Mouse (Mus musculus): ENCODE data around the gene Mad1l1. TPM values are rescaled to one million over a fixed set of nuclear protein-coding genes. Genes with fewer than 3 reads are reported as not detected.

The Mad1l1 gene
- polyA plus RNA-seq, 1 experiment from 2014 or later: 27.8 TPM

DNA sequence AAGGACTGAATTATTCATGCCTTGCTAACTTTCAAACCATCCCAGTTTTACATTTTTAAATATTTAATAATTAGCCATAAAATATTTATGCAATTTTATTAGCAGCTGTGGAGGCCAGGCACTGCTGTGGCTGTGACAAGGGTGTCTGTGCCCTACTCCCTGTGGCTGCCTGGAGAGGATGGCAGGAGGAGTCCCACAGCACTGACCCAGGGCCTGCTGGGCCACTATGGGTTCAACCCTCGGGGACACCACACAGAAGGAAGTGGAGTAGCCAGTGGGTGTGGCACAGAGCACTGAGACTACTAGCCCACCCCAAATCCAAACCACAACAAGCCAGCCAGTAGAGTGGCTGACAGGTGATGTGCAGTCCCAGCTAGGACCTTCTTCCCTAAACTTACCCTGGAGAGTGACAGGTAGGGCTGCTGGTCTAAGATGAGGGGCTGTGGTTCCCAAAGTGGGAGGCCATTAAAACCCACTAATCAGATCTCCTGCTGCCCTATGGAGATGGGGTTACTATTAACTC is 248.1 kb downstream of the Mad1l1 start:
- H3K9ac ChIP-seq (ENCODE audit: low read length): no peak overlapping the region
- no peak overlapping the region for H3K27ac ChIP-seq (ENCODE audit: low read length)
- H3K36me3 ChIP-seq (ENCODE audit: control insufficient read depth, insufficient read depth): no peaks in the 10 kb centered on the region
- no peaks in the 10 kb centered on the region for H3K4me1 ChIP-seq (ENCODE audit: control insufficient read depth, insufficient read depth, low read length)
- no peak overlapping the region for H3K4me3 ChIP-seq (ENCODE audit: low read length)
- no peaks in the 10 kb centered on the region for H3K27me3 ChIP-seq (ENCODE audit: control insufficient read depth, insufficient read depth, low read length)
- WGBS: 24% methylated on average over 1 of the region's 1 CpGs
- no peaks in the 10 kb centered on the region for H3K9me3 ChIP-seq (replicated peaks; ENCODE audit: control insufficient read depth, low read length)
- H3K4me2 ChIP-seq (ENCODE audit: low read depth, low read length): no peak overlapping the region
- ATAC-seq (replicated peaks; ENCODE audit: extremely low read depth, insufficient read depth, low FRiP score): no peak

GRCm38 (mm10) chr5:140068506-140068905 is 252.8 kb downstream of the Mad1l1 start:
- H3K4me3 ChIP-seq (ENCODE audit: low read length): no peak overlapping the region
- H3K9me3 ChIP-seq (replicated peaks; ENCODE audit: control insufficient read depth, low read length): no peaks in the 10 kb centered on the region
- H3K27me3 ChIP-seq (ENCODE audit: control insufficient read depth, insufficient read depth, low read length): no peaks in the 10 kb centered on the region
- peaks cover 4% of the 10 kb centered on the region for H3K36me3 ChIP-seq (ENCODE audit: control insufficient read depth, insufficient read depth)
- H3K4me1 ChIP-seq (ENCODE audit: control insufficient read depth, insufficient read depth, low read length): no peaks in the 10 kb centered on the region
- no peak overlapping the region for H3K9ac ChIP-seq (ENCODE audit: low read length)
- no peak overlapping the region for H3K4me2 ChIP-seq (ENCODE audit: low read depth, low read length)
- WGBS: 81% methylated on average over 5 of the region's 5 CpGs
- ATAC-seq (replicated peaks; ENCODE audit: extremely low read depth, insufficient read depth, low FRiP score): no peak
- no peak overlapping the region for H3K27ac ChIP-seq (ENCODE audit: low read length)

- no peak for ATAC-seq (replicated peaks; ENCODE audit: extremely low read depth, insufficient read depth, low FRiP score)
- peaks cover 4% of the 10 kb centered on the region for H3K36me3 ChIP-seq (ENCODE audit: control insufficient read depth, insufficient read depth)
- no peaks in the 10 kb centered on the region for H3K9me3 ChIP-seq (replicated peaks; ENCODE audit: control insufficient read depth, low read length)
- H3K9ac ChIP-seq (ENCODE audit: low read length): no peak overlapping the region
- H3K27me3 ChIP-seq (ENCODE audit: control insufficient read depth, insufficient read depth, low read length): no peaks in the 10 kb centered on the region
- H3K4me2 ChIP-seq (ENCODE audit: low read depth, low read length): no peak overlapping the region
- WGBS: 65% methylated on average over 3 of the region's 3 CpGs
- no peaks in the 10 kb centered on the region for H3K4me1 ChIP-seq (ENCODE audit: control insufficient read depth, insufficient read depth, low read length)
- H3K27ac ChIP-seq (ENCODE audit: low read length): no peak overlapping the region
- H3K4me3 ChIP-seq (ENCODE audit: low read length): no peak overlapping the region
Observed at GRCm38 (mm10) chr5:140068051-140068450, 253.3 kb downstream of the Mad1l1 start.

GRCm38 (mm10) chr5:140066769-140067168 is 254.6 kb downstream of the Mad1l1 start:
- ATAC-seq (replicated peaks; ENCODE audit: extremely low read depth, insufficient read depth, low FRiP score): no peak
- WGBS: 81% methylated on average over 8 of the region's 8 CpGs
- Histone ChIP-seq H3K27me3 (ENCODE audit: control insufficient read depth, insufficient read depth, low read length) (no peaks in the 10 kb centered on the region), H3K4me1 (ENCODE audit: control insufficient read depth, insufficient read depth, low read length) (peaks cover 2% of the 10 kb centered on the region; the same call in 1 of the 2 replicates), H3K9me3 (replicated peaks; ENCODE audit: control insufficient read depth, low read length) (no peaks in the 10 kb centered on the region), H3K27ac (ENCODE audit: low read length) (no peak overlapping the region), H3K9ac (ENCODE audit: low read length) (no peak overlapping the region), H3K36me3 (ENCODE audit: control insufficient read depth, insufficient read depth) (peaks cover 4% of the 10 kb centered on the region), H3K4me3 (ENCODE audit: low read length) (no peak overlapping the region), H3K4me2 (ENCODE audit: low read depth, low read length) (no peak overlapping the region)

DNA sequence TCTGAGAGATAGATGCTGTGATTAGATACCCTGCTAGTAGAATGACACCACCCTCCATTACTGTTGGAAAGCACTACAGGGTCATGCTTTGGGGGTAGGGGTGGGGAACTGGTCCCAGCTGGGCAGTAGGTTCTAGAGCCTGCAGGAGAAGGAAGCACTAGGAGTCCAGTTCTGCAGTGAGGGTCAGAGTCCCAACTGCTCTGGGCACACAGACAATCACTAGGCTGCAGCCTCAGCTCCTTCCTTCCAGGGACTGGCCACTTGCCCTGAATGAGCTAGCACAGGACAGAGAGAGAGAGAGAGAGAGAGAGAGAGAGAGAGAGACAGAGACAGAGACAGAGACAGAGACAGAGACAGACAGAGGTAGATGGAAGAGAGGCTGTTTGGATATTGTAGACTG is 255.1 kb downstream of the Mad1l1 start:
- Histone ChIP-seq H3K4me3 (ENCODE audit: low read length) (no peak overlapping the region), H3K9me3 (replicated peaks; ENCODE audit: control insufficient read depth, low read length) (no peaks in the 10 kb centered on the region), H3K9ac (ENCODE audit: low read length) (no peak overlapping the region), H3K27me3 (ENCODE audit: control insufficient read depth, insufficient read depth, low read length) (no peaks in the 10 kb centered on the region), H3K4me1 (ENCODE audit: control insufficient read depth, insufficient read depth, low read length) (peaks cover 6% of the 10 kb centered on the region; the same call in 1 of the 2 replicates), H3K36me3 (ENCODE audit: control insufficient read depth, insufficient read depth) (peaks cover 4% of the 10 kb centered on the region), H3K27ac (ENCODE audit: low read length) (no peak overlapping the region), H3K4me2 (ENCODE audit: low read depth, low read length) (no peak overlapping the region)
- no peak for ATAC-seq (replicated peaks; ENCODE audit: extremely low read depth, insufficient read depth, low FRiP score)

DNA sequence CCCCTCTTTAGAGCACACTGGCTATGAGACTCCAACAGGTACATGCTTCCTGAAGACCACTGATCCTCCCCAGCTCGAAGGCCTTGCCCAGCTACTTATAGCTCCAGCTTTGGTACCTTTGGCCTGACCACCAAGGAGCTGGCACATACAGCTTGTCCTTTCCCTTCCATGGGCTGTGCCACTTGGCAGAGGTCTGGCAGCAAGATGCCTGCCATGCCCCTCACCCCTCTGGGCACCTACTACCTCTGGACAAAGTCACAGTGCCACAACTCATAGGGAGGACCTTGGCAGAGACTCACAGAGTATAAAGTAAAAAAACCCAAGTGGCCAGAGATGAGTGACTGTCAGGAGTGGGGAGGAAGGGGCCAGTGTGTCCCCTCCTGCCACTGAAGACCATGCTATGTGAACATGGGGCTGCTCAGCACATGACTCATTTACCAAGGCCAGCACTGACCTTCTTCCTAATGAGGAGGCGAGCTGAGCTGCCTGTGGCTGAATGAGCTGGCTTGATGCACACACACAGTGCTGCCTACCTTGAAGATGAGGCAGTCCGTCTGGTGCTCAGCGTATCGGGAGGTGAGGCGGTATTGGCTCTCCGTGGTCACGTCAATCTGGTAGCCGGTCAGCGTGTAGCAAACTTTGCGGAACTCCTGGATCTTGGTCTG is 255.9 kb downstream of the Mad1l1 start:
- 95% methylated on average over 11 of the region's 11 CpGs for WGBS
- Histone ChIP-seq H3K4me1 (ENCODE audit: control insufficient read depth, insufficient read depth, low read length) (peaks cover 9% of the 10 kb centered on the region; the same call in 1 of the 2 replicates), H3K4me2 (ENCODE audit: low read depth, low read length) (no peak overlapping the region), H3K27ac (ENCODE audit: low read length) (no peak overlapping the region), H3K9ac (ENCODE audit: low read length) (no peak overlapping the region), H3K4me3 (ENCODE audit: low read length) (no peak overlapping the region), H3K9me3 (replicated peaks; ENCODE audit: control insufficient read depth, low read length) (no peaks in the 10 kb centered on the region), H3K36me3 (ENCODE audit: control insufficient read depth, insufficient read depth) (peaks cover 4% of the 10 kb centered on the region), H3K27me3 (ENCODE audit: control insufficient read depth, insufficient read depth, low read length) (no peaks in the 10 kb centered on the region)
- ATAC-seq (replicated peaks; ENCODE audit: extremely low read depth, insufficient read depth, low FRiP score): no peak

GRCm38 (mm10) chr5:140064521-140064920 is 256.8 kb downstream of the Mad1l1 start:
- peaks cover 9% of the 10 kb centered on the region; the same call in 1 of the 2 replicates for H3K4me1 ChIP-seq (ENCODE audit: control insufficient read depth, insufficient read depth, low read length)
- no peak overlapping the region for H3K27ac ChIP-seq (ENCODE audit: low read length)
- no peaks in the 10 kb centered on the region for H3K27me3 ChIP-seq (ENCODE audit: control insufficient read depth, insufficient read depth, low read length)
- WGBS: 86% methylated on average over 4 of the region's 4 CpGs
- H3K9me3 ChIP-seq (replicated peaks; ENCODE audit: control insufficient read depth, low read length): no peaks in the 10 kb centered on the region
- H3K4me2 ChIP-seq (ENCODE audit: low read depth, low read length): no peak overlapping the region
- H3K9ac ChIP-seq (ENCODE audit: low read length): no peak overlapping the region
- ATAC-seq (replicated peaks; ENCODE audit: extremely low read depth, insufficient read depth, low FRiP score): no peak
- peaks cover 4% of the 10 kb centered on the region for H3K36me3 ChIP-seq (ENCODE audit: control insufficient read depth, insufficient read depth)
- no peak overlapping the region for H3K4me3 ChIP-seq (ENCODE audit: low read length)

DNA sequence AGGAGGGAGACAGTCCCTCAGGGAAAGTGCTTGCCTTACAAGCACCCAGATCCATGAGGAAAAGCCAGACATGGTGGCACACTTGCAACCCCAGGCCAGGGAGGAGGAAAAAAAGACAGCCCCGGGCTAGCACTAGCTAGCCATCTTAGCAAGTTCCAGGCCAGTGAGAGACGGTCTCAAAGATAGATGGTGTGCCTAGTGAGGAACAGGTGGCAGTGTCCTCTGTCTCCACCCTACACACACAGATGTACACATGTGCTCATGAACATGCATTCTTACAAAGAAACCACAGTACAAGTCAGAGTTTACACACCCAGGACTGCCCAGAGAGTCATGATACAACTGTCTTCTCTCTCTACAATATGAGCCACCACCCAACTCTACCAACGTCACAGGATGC is 258.5 kb downstream of the Mad1l1 start:
- no peak for ATAC-seq (replicated peaks; ENCODE audit: extremely low read depth, insufficient read depth, low FRiP score)
- Histone ChIP-seq H3K27ac (ENCODE audit: low read length) (no peak overlapping the region), H3K4me3 (ENCODE audit: low read length) (no peak overlapping the region), H3K4me2 (ENCODE audit: low read depth, low read length) (no peak overlapping the region), H3K27me3 (ENCODE audit: control insufficient read depth, insufficient read depth, low read length) (no peaks in the 10 kb centered on the region), H3K9me3 (replicated peaks; ENCODE audit: control insufficient read depth, low read length) (no peaks in the 10 kb centered on the region), H3K4me1 (ENCODE audit: control insufficient read depth, insufficient read depth, low read length) (peaks cover 9% of the 10 kb centered on the region; the same call in 1 of the 2 replicates), H3K9ac (ENCODE audit: low read length) (no peak overlapping the region), H3K36me3 (ENCODE audit: control insufficient read depth, insufficient read depth) (peaks cover 4% of the 10 kb centered on the region)
- 82% methylated on average over 3 of the region's 3 CpGs for WGBS

DNA sequence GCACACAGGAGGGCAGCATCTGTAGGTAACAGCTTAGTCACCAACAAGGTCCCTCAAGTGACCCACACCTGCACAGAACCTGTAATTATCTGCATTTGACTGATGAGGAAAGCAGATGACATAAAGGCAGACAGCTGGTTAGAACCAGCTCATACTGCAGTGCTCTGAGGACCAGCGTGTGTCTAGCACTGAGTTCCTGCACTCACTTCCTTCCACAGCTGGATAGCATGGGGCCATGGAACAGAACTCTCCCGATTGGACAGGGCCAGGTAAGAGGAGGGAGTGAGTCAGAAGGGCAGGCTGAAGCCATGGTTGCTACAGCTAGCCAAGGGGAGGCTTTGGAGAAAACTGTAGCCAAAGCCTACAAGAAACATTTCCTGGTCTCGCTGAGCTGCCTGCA is 259.0 kb downstream of the Mad1l1 start:
- ATAC-seq (replicated peaks; ENCODE audit: extremely low read depth, insufficient read depth, low FRiP score): no peak
- WGBS: 68% methylated on average over 3 of the region's 3 CpGs

More for the DNA sequence above, 259.0 kb downstream of the Mad1l1 start:
- Histone ChIP-seq H3K36me3 (ENCODE audit: control insufficient read depth, insufficient read depth) (peaks cover 4% of the 10 kb centered on the region), H3K4me3 (ENCODE audit: low read length) (no peak overlapping the region), H3K4me1 (ENCODE audit: control insufficient read depth, insufficient read depth, low read length) (peaks cover 9% of the 10 kb centered on the region; the same call in 1 of the 2 replicates), H3K9me3 (replicated peaks; ENCODE audit: control insufficient read depth, low read length) (no peaks in the 10 kb centered on the region), H3K27me3 (ENCODE audit: control insufficient read depth, insufficient read depth, low read length) (no peaks in the 10 kb centered on the region), H3K9ac (ENCODE audit: low read length) (no peak overlapping the region), H3K4me2 (ENCODE audit: low read depth, low read length) (no peak overlapping the region), H3K27ac (ENCODE audit: low read length) (no peak overlapping the region)

Measured in heart, embryonic 16.5 days (tissue).